Mouse (Mus musculus): ENCODE data around the gene Rnh1. TPM values are rescaled to one million over a fixed set of nuclear protein-coding genes. Genes with fewer than 3 reads are reported as not detected.

Rnh1 gene
- polyA plus RNA-seq (2014; fragmentation: Illumina TruSeq; extraction: RNeasy Lipid Tissue Mini Kit (QIAGEN cat#74804); ENCODE audit: low read depth, low replicate concordance) = 2.4 TPM

DNA sequence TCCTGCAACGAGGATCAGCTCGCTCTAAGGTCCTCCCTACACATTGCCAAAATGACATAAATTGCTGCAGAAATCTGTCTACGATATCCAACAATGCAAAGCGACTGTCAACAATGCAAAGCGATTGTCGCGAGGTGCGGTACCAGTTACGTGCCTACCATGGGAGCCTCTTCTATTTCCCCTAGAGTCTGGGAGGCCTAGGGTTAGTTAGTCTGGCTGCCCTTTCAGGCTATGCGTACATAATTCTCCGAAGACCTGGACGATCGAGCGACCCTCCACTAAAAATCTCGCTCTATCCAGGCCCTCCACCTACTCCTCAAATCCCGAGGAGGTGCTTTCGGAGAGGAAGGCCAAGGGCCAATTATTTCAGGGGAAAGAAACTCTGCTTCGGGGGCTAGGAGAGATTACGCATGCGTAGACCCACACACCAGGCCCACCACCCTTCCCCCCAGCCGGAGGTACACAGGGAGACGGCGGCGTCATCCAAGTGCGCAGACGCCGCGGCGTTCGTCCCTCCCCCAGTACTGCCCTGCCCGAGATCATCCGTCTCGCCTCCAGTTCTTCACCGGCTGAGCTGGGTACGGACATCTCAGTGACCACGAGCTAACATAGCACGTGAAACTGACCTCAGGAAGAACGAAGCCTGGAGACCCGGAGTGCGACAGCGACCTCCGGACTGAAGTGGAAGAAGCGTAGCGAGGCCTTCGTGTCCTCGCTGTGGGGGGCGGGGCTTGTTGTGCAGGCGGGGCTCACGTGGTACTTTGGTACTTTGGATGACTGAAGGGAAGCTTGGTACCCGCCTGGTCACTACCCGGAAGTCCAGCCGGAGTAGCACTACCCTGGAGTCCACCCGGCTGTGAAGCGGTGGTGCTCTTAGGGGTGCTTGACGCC lies at the start of gene Rnh1:
Gene Rnh1 (minus strand): TSS at position 742 of the 891 bp plus-strand sequence.

DNA sequence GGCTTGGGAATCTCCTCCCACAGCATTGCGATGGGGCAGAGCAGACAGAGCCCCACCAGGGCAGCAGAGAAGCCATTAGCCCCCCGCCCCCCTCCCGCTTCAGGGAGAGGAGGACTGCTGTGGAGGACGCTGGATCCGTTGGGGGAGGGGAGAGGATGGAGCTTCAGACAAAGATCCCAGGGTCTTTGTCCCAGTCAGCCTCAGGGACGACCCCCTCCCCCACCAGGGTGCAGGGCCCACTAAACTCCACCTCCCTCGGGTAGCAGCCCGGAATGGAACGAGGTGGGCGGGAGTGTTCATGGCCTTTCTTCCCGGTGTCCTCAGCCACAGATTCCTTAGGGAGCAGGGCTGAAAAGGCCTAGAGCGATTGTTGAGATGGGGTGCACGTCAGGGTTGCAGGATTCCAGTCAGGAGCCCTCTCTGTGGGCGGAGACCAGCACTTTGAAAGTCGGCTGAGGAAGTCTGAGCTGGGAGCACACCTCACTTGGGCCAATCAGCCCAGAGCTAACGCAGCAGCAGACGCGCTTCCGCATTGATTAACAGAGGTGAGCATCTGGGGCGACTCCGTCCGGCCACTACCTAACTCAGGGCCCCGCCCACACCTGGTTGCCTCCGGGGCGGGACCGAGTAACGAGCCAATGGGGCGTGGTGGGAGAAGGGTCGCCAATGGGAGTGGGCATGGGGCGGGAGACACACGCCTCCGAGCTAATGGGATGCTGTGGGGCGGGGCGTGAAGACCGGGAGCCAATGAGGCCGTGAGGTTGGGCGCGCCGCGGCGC lies 42.6 kb upstream of the Rnh1 start, which contains the start of gene Rassf7:
Gene Rassf7 (plus strand): TSS at position 760 of the 779 bp plus-strand sequence.

DNA sequence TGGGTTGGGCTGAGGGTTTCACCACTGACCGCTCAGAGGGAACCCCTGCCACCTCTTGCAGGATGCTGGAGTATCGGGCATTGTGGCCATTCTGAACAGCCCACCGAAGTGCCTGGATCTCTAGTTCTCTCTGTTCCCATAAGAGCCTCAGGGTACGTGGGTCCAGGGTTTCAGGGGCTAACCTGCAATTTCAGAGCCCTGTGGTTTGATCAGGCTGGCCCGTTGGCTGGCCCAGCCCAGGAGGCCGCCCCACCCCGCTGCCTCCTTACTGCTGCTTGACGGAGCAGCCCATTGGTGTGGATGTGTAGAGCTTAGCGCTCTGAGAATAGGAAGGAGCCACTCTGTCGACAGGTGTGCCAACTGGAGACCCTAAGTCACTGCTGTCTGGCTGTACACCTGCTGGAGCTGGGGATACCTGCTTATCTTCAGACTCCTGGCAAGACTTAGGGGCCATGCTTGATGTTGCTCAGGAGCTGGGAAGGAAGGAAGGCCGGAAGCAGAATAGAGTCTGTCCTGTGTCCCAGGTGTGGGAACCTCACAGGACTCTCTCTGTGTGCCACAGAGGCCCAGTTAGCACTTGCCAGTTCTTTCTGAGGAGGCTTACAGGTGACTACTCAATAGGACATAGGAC lies 41.1 kb upstream of the Rnh1 start, which contains the start of gene Lmntd2:
Gene Lmntd2 (minus strand): TSS at position 476 of the 631 bp plus-strand sequence.

DNA sequence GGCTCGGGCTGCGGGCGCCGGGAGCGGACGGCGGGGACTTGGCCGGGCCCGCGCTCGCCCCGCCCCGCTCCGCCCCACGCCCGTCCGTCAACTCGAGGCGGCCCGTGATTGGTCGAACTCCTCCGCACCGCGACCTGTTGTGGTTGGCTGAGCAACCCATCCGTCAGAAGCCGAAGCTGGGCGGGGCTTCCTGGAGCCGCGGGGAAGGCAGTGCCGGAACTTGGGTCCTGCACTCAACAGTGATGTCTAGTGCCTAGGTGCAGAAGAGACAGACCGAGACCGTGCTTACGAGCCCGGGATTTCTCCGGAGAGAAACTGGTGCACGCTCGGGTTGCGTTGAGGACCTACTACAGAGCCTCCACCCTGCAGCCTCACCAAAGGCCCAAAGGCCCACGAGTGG lies 21.3 kb upstream of the Rnh1 start, which contains the start of the genes Hras and Lrrc56:
Gene Hras (minus strand): TSS at position 58 of the 400 bp plus-strand sequence.
Gene Lrrc56 (plus strand): TSS at position 210 of the 400 bp plus-strand sequence.

DNA sequence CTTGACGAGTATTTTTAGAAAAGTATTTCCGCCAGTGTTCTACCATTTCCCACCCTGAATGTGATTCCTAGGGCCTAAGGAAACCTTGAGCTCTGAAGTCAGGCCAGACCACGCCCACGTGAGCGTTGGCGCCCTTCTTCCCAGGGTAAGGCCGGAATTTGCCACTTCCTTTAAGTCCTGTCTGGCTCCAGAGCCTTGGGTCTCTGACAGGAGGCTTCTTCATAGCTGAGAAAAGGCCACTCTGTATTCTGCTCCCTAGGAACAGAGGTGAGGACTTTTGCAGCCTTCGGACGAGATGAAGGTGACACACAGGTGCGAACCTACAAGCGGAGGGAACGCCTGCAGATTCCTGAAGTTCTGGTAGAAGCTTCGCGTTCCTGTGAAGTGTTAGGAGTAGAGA lies 50.4 kb downstream of the Rnh1 start, which contains the start of gene Ptdss2:
Gene Ptdss2 (plus strand): TSS at position 138 of the 400 bp plus-strand sequence.

DNA sequence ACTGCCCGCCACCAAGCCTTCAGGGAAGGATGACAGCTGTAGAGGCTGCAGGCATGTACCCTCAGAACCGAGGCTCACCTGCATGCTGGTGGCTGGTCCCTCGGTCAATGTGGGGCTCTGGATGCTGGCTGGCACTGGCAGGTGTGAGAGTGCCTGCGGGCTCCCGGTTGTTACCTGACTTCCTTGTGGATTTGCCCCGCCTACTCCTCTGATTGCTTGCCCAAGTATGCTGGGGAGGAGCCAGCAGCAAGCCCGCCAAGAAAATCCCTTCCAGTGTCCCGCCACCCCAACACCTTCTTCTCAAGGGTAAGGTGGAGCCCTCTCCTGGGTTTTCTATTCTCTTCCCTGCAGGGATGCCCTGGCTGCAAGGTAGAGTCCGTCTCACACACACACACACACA lies 55.0 kb downstream of the Rnh1 start, which contains the start of gene Ano9:
Gene Ano9 (minus strand): TSS at position 171 of the 400 bp plus-strand sequence.

Other genes starting within 250 kb of the Rnh1 start
- gene Pgghg, start 231.5 kb downstream of the Rnh1 start, polyA plus RNA-seq (2014; fragmentation: Illumina TruSeq; extraction: RNeasy Lipid Tissue Mini Kit (QIAGEN cat#74804); ENCODE audit: low read depth, low replicate concordance) = 0.82 TPM
- gene Ifitm5, start 222.6 kb downstream of the Rnh1 start, polyA plus RNA-seq (2014; fragmentation: Illumina TruSeq; extraction: RNeasy Lipid Tissue Mini Kit (QIAGEN cat#74804); ENCODE audit: low read depth, low replicate concordance) = not detected
- not detected for gene Gm45717, start 216.9 kb downstream of the Rnh1 start, polyA plus RNA-seq (2014; fragmentation: Illumina TruSeq; extraction: RNeasy Lipid Tissue Mini Kit (QIAGEN cat#74804); ENCODE audit: low read depth, low replicate concordance)
- 56.8 TPM for gene Ifitm2, start 216.9 kb downstream of the Rnh1 start, polyA plus RNA-seq (2014; fragmentation: Illumina TruSeq; extraction: RNeasy Lipid Tissue Mini Kit (QIAGEN cat#74804); ENCODE audit: low read depth, low replicate concordance)
- gene Ifitm1, start 205.6 kb downstream of the Rnh1 start, polyA plus RNA-seq (2014; fragmentation: Illumina TruSeq; extraction: RNeasy Lipid Tissue Mini Kit (QIAGEN cat#74804); ENCODE audit: low read depth, low replicate concordance) = 9.0 TPM
- gene Ifitm3, start 162.1 kb downstream of the Rnh1 start, polyA plus RNA-seq (2014; fragmentation: Illumina TruSeq; extraction: RNeasy Lipid Tissue Mini Kit (QIAGEN cat#74804); ENCODE audit: low read depth, low replicate concordance) = 7.6 TPM
- 1.4 TPM for gene Ifitm6, start 154.9 kb downstream of the Rnh1 start, polyA plus RNA-seq (2014; fragmentation: Illumina TruSeq; extraction: RNeasy Lipid Tissue Mini Kit (QIAGEN cat#74804); ENCODE audit: low read depth, low replicate concordance)
- gene Gm17387, start 143.7 kb downstream of the Rnh1 start, polyA plus RNA-seq (2014; fragmentation: Illumina TruSeq; extraction: RNeasy Lipid Tissue Mini Kit (QIAGEN cat#74804); ENCODE audit: low read depth, low replicate concordance) = not detected
- 0.19 TPM for gene B4galnt4, start 111.8 kb downstream of the Rnh1 start, polyA plus RNA-seq (2014; fragmentation: Illumina TruSeq; extraction: RNeasy Lipid Tissue Mini Kit (QIAGEN cat#74804); ENCODE audit: low read depth, low replicate concordance)
- 0.69 TPM for gene Pkp3, start 94.6 kb downstream of the Rnh1 start, polyA plus RNA-seq (2014; fragmentation: Illumina TruSeq; extraction: RNeasy Lipid Tissue Mini Kit (QIAGEN cat#74804); ENCODE audit: low read depth, low replicate concordance)
- 2.9 TPM for gene Sigirr, start 72.3 kb downstream of the Rnh1 start, polyA plus RNA-seq (2014; fragmentation: Illumina TruSeq; extraction: RNeasy Lipid Tissue Mini Kit (QIAGEN cat#74804); ENCODE audit: low read depth, low replicate concordance)
- 59.9 TPM for gene Ano9, start 55.1 kb downstream of the Rnh1 start, polyA plus RNA-seq (2014; fragmentation: Illumina TruSeq; extraction: RNeasy Lipid Tissue Mini Kit (QIAGEN cat#74804); ENCODE audit: low read depth, low replicate concordance)
- 17.4 TPM for gene Ptdss2, start 50.5 kb downstream of the Rnh1 start, polyA plus RNA-seq (2014; fragmentation: Illumina TruSeq; extraction: RNeasy Lipid Tissue Mini Kit (QIAGEN cat#74804); ENCODE audit: low read depth, low replicate concordance)
- 5.6 TPM for gene Hras, start 21.1 kb upstream of the Rnh1 start, polyA plus RNA-seq (2014; fragmentation: Illumina TruSeq; extraction: RNeasy Lipid Tissue Mini Kit (QIAGEN cat#74804); ENCODE audit: low read depth, low replicate concordance)
- gene Lrrc56, start 21.3 kb upstream of the Rnh1 start, polyA plus RNA-seq (2014; fragmentation: Illumina TruSeq; extraction: RNeasy Lipid Tissue Mini Kit (QIAGEN cat#74804); ENCODE audit: low read depth, low replicate concordance) = 1.1 TPM
- 0.66 TPM for gene Lmntd2, start 41.2 kb upstream of the Rnh1 start, polyA plus RNA-seq (2014; fragmentation: Illumina TruSeq; extraction: RNeasy Lipid Tissue Mini Kit (QIAGEN cat#74804); ENCODE audit: low read depth, low replicate concordance)
- gene Rassf7, start 43.0 kb upstream of the Rnh1 start, polyA plus RNA-seq (2014; fragmentation: Illumina TruSeq; extraction: RNeasy Lipid Tissue Mini Kit (QIAGEN cat#74804); ENCODE audit: low read depth, low replicate concordance) = 12.7 TPM
- 19.9 TPM for gene Phrf1, start 55.9 kb upstream of the Rnh1 start, polyA plus RNA-seq (2014; fragmentation: Illumina TruSeq; extraction: RNeasy Lipid Tissue Mini Kit (QIAGEN cat#74804); ENCODE audit: low read depth, low replicate concordance)
- 74.8 TPM for gene Irf7, start 93.6 kb upstream of the Rnh1 start, polyA plus RNA-seq (2014; fragmentation: Illumina TruSeq; extraction: RNeasy Lipid Tissue Mini Kit (QIAGEN cat#74804); ENCODE audit: low read depth, low replicate concordance)
- gene Cdhr5, start 103.9 kb upstream of the Rnh1 start, polyA plus RNA-seq (2014; fragmentation: Illumina TruSeq; extraction: RNeasy Lipid Tissue Mini Kit (QIAGEN cat#74804); ENCODE audit: low read depth, low replicate concordance) = 135 TPM
- not detected for gene Sct, start 106.3 kb upstream of the Rnh1 start, polyA plus RNA-seq (2014; fragmentation: Illumina TruSeq; extraction: RNeasy Lipid Tissue Mini Kit (QIAGEN cat#74804); ENCODE audit: low read depth, low replicate concordance)
- not detected for gene Drd4, start 119.1 kb upstream of the Rnh1 start, polyA plus RNA-seq (2014; fragmentation: Illumina TruSeq; extraction: RNeasy Lipid Tissue Mini Kit (QIAGEN cat#74804); ENCODE audit: low read depth, low replicate concordance)
- gene Deaf1, start 154.8 kb upstream of the Rnh1 start, polyA plus RNA-seq (2014; fragmentation: Illumina TruSeq; extraction: RNeasy Lipid Tissue Mini Kit (QIAGEN cat#74804); ENCODE audit: low read depth, low replicate concordance) = 1.6 TPM
- gene Tmem80, start 154.9 kb upstream of the Rnh1 start, polyA plus RNA-seq (2014; fragmentation: Illumina TruSeq; extraction: RNeasy Lipid Tissue Mini Kit (QIAGEN cat#74804); ENCODE audit: low read depth, low replicate concordance) = 17.6 TPM
- 14.2 TPM for gene Eps8l2, start 166.0 kb upstream of the Rnh1 start, polyA plus RNA-seq (2014; fragmentation: Illumina TruSeq; extraction: RNeasy Lipid Tissue Mini Kit (QIAGEN cat#74804); ENCODE audit: low read depth, low replicate concordance)
- gene Taldo1, start 219.3 kb upstream of the Rnh1 start, polyA plus RNA-seq (2014; fragmentation: Illumina TruSeq; extraction: RNeasy Lipid Tissue Mini Kit (QIAGEN cat#74804); ENCODE audit: low read depth, low replicate concordance) = 19.4 TPM
- 10.9 TPM for gene Gatd1, start 241.3 kb upstream of the Rnh1 start, polyA plus RNA-seq (2014; fragmentation: Illumina TruSeq; extraction: RNeasy Lipid Tissue Mini Kit (QIAGEN cat#74804); ENCODE audit: low read depth, low replicate concordance)